Mouse (Mus musculus) lung, postnatal 10 days (tissue): ENCODE data around the gene Nr1d1.
A peak's percentile ranks its signal among the peaks of the same experiment; 100 is the strongest.

Experiments
- DNase-seq: peaks from one replicate; pipeline ENCODE4 v3.0.0; 2021

The Nr1d1 gene

DNA sequence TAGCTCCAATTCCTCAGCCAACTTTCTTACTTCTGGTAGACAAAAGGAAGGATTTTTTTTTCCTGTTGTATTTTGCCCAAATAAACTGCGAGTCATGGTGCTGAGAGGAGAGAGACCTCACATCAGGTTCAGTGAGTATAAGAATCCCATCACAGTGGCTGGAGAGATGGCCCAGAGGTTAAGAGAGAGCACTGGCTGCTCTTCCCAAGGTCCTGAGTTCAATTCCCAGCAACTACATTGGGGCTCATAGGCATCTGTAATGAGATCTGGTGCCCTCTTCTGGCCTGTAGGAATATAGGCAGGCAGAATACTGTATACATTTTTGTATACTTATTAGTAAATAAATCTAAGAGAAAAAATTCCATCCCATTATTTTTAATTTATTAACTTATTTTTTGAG lies 12.6 kb upstream of the Nr1d1 start:
- DNase-seq, result no peak

DNA sequence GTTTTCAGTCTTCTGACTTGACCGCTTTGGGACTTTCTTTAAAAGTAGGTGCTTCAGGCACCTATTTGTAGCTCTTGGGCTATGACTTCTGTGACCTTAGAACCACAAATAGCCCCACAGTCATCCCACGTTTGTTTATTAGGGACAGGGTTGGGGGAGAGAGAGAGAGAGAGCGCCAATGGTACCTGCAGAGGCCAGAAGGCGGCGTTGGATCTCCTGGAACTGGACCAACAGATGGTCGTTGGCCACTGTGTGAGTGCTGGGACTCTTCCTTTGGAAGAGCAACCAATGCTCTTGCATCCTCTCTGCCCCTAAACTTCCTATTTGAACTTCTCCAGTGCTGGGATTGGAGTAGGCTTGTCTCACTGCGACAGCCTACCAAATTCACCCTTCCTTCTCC lies 12.1 kb upstream of the Nr1d1 start:
- no peak for DNase-seq

DNA sequence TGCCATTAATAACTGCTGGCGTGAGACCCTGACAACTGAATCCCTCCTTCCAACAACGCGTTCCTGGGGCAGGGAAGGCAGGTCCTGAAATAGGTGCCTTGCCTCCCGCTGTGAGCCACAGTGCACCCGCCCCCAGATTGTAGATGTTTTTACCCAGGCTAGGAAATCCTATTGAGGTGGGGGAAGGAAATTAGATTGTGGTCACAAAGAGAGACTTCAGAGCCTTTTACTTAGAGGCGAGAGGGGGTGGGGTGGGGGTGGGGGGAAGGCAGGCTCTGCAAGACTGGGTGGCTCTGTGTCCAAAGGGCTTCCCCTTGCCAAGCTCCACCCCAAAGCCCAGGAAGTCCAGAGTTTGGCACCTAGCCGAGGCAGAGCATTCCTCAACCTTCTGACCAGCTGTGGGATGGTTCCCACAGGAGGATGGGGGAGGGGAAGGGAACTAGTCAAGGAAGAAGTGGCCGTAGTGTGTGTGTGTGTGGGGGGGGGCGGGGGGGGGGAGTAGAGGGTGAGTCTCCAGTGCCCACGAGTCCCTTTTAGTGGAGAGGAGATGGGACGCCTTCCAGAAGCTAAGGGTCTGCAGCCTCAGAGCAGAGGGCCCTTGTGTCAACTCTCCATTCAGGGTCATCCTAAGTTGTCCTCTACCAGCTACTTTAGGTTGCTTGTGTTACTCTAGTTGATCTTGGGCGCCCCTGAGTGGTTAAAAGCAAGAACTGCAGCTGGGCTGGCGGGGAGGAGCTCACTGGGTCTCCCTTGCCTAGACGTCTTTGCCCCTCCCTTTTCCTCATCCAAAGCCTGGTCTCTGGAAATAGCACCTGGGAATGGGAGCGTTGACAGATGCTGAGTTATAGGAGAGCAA lies 11.5 kb upstream of the Nr1d1 start:
- peak; percentile 99 for DNase-seq

DNA sequence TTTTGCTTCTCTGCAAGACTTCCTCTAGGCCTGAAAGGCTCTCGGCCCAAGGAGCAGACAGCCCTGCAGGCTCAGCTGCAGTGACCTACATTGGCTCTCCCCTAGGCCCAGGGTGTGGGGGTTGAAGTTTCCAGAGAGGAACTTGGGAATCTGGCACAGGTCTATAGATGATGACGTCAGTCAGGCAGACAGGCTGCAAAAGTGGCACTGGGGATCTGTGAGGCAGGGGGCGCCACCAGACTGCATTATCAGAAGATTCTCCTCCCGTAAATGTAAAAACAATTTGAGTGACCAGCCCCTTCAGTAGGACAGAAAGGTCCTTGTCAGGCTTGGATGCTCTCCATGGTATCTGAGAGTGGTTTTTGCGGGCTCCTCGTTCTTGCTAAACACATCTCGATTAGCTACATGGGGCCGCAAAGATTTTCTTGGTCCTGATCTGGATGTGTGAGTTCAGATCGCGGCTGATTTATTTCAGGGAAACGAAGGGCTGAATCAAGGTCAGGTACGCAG lies 10.7 kb upstream of the Nr1d1 start:
- DNase-seq, result peak; percentile 95

DNA sequence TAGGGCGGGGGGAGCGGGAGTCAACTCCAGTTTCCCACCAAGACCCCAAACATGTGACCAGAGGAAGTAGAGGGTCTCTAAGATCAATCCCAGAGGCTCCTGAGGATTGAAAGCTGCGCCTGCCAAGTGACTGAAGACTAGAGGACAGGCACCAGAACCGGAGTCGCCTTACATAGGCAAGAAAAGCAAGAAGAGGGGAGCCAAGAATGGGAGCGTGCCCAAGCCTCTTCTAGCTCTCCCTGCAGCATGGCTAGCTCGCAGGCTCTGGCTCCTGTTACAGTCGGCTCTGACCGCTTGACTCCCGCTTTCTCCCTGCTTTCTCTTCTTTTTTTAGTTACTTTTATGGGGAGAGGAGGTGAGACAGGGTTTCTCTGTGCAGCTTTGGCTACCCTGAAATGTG lies 10.1 kb upstream of the Nr1d1 start:
- DNase-seq, result peak; percentile 57

DNA sequence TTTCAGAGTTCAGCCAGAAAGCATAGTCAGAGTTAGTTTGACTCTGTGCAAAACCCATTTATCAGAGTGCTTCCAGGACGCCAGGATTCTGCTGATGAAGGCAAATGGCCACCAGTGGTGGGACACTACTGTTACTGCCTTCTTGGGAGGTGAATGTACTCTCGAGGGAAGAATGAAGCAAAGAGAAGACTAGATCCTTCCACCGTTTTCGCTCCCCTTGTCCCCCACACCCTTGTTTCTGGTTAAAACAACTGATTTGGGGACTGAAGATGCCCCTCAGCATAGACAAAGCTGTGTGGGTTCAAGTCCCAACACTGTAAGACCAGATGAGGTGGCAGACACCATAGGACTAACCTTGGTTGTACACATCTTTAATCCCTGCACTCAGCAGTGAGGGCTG lies 9.0 kb upstream of the Nr1d1 start:
- no peak for DNase-seq

DNA sequence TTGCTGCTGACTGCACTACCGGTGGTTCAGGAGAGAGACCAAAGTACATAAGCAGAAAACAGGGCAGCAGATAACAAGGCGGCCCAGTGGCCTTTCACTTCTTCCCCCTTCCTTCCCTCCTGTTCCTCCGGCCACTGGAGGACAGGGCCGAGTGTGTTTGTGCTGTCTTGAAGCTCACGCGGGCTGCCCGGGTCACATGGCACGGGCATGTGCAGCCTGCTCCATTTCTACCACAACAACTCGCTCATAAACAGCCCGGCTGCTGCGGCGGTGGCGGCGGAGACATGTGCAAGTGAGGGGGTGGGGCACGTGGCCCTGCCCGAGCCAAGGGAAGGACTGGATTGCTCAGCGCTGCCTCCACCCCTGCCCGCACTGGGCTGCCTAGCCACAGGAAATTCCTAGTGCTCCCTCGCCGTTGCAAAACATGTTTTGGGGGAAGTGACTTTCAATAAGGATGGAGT lies 8.1 kb upstream of the Nr1d1 start:
- DNase-seq, result peak; percentile 98

DNA sequence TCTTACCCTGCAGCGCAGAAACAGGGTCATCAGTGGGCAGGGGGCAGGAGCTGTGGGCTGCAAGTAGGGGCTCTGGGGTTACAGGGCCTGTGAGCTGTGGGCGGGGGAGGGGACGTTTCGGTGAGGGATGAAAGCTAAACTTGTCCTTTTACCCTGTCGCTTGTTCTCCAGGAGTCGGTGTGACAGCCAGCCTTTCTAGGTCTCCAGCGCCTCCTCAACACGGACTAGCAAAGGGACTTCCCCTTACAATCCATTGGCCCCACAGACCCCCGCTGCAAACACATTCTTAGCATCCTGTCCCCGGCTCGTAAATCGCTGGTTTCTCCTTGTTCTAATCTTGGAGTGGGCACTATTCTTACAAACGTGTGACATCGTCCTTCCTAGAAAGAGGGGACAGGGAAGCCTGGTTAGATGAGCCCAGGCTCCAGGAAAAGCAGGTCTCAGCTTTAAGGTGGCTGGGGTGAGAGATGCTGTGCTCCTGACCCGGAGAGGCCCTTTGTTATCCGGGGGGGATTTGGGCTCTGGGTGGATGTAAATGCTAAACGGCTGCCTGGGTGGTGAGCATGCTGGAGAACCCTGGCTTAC lies 7.6 kb upstream of the Nr1d1 start:
- peak; percentile 76 for DNase-seq

DNA sequence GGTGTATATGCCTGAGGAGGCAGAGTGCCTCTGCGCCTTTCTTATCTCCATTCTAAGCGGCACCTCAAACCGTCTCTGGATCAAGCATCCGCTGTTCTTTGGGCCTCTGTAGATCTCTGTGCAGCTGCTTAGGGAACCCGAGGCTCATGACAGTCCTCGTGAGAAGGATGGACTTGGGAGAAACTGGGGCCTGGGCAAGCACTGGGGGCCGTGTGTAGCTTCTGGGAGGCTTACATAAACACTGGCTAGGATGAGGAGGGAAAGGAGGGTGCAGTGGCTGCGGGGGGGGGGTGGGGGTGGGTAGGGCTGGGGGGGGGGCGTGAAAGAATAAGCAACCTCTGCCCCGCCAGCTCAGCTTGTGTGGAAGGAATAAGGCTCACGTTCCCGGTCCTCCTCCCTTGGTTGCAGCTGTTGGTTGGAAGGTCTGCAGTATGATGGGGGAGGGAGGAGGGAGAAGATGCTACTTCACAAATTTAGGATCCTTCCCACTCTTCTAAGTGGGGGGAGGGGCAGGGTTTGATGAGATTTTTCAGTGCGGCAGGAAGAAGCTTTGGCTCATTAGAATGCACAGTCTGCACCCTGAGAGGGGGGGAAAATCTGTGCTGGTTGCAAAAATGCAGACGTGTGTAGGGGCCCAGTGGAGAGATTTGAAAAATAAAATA lies 6.8 kb upstream of the Nr1d1 start:
- DNase-seq, result peak; percentile 88

DNA sequence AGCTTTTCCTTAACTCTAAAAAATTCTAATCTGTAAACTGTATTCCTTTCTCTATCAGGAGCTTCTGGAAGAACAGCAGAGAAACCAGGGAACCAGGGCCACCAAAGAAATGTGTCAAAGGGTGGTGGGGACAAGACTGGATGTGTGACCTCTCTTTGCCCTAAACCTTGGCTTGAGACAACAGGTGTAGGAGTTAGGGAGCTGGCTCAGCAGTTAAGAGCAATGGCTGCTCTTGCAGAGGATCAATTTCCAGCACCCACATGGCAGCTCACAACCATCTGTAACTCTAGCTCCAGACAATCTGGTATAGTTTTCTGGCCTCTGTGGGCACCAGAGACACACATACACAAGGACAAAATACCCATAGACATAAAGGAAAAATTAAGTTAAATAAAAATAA lies 2.8 kb upstream of the Nr1d1 start:
- no peak for DNase-seq

DNA sequence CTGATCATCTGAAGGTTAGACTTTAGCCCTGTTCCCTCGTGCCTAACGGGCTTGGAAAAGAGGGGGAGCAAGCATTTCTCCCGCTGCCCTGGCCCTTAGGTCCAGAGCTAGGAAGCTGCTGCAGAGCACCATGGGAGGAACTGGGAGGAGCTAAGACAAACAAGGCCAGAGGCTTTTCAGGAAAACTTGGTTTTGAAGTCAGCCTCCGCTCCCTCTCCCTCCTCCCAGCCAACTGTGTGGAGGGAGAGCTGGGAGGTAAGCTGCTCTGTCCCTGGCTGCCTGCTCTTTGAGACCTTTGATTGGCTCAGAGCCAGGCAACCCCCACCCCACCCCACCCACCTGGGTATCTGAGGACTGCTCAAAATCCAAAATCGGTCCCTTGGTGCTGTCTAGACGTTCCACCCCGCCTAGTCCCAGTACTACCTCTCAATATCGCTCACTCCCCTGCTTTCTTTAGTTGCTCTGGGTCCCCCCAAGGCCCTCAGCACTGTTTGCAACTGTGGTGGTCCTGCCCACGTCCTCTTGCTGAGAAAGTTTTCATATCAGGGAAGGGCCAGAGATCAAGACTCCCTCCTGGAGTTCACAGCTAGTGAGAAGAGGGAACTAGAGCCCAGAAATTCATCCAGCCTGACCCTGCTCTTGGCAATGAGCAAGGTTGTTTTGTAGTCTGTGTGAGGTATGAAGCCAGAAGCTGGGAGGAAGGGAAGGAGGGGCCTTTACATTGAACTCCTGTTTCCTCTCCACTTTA lies 1.9 kb upstream of the Nr1d1 start:
- peak; percentile 84 for DNase-seq

DNA sequence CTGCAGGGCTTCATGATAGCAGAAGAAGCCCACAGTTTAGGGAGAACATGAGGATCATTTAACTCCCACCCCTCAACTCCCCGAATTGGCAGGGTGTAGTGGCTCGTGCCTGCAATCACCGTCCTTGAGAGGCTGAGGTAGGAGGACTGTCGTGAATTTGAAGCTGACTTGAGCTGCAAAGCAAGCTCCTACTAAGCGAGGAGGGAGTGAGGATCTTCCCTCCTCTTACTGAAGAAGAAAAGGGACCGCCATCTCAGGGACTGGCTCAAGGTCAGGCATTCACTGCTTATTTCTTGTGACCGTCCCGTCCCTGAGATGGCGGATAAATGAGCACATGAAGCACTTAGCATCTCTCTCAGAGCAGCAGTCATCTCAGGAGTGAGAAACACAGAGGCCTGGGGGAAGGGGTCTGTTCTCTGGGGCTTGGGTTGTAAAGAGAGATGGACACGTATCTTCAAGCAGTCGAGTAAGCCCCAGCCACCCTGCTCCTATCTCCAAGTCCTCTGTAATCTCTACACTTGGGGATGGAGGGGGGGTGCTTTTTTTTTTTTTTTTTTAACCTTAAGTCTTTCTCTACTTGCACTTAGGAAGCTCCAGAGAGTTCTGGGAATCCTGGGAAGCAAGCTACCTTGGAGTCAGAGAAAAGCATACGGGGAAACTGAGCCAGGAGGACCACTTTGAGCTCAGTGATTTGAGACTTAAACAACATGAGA lies 1.1 kb upstream of the Nr1d1 start:
- no peak for DNase-seq

DNA sequence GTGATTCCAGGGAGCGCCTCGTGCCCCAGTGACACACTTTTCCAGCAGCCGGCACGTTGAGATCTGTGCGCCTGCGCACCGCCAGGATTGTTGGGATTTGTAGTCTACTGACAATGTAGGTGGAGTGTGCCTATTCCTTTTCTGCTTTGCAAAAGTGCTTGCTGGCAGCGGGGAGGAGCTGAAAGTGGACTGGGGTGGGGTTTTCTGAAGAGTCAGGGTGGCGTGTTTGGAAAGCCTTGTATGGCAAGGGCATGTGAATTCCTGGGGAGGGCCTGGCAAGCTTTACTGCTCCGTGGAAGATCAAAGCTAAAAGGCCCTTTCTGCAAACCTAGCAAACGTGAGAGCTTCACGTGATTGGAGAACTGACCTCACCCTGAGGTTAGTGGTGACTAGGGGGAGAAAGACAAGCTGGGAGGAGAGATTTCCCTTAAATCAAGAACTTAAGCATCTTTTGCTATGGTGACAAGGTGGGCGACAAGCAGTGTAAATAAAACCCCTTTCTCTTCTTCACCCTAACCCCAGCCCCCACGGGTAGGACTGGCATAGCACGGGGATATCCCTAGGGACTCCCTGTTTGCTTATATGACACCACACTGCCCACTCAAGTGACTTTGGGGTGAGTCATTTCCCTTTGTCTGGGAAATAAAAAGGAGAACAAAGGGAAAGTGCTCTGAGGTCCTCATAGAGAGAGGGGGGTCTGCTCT lies 367 bp upstream of the Nr1d1 start:
- peak; percentile 99 for DNase-seq

DNA sequence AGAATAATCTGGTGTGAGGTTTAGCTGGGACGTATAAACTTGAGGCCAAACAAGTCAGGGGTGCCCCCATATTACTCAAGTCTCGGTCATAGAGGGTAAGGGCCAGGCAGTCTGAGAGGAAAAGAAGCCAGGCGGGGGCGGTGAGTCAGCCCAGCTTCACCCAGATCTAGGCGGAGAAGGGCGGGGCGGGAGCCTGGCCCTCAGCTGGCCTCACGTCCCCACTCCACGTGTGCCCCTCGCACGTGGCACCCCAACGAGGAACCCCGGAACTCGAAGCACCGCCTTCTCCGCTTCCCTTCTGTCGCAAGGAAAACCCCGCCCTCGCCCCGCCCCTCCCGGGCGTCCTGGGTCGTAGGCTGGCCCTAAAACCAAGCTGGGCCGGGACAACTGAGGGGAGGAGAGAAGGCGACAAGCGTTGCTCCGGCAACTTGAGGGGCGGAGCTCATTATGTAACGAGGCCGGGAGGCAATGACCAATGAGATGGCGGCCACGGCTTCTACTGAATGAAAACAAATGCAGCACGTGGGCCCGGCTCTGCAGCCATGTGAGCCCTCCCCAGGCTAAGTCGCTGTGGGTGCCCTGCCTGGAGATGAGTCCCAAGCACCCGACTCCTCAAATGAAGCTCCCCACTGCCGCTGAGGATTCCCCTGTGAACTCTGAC lies 1.4 kb downstream of the Nr1d1 start:
- DNase-seq, result peak; percentile 100

DNA sequence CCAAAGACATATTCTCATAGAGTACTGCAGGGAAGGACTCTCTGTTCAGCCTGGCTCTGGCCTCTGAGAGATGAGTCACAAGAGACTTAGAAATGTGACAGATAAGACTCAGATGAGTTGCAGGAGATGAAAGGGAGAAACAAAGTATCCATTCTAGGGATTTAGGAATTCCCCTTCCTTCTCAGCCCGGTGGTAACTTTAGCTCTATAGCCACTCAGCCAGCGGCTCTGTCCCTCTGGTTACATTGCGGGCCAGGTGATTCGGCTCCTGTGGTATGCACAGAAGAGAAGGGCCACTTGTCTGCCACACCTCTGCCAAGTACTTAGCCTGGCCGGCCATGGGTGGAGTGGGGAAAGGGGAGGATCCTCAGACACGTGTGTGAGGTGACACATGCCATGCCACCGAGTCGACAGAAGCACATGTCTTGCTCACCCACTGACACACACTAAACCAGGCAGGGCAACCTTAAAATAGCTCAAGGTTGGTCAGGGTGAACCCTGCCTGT lies 2.4 kb downstream of the Nr1d1 start:
- peak; percentile 84 for DNase-seq

DNA sequence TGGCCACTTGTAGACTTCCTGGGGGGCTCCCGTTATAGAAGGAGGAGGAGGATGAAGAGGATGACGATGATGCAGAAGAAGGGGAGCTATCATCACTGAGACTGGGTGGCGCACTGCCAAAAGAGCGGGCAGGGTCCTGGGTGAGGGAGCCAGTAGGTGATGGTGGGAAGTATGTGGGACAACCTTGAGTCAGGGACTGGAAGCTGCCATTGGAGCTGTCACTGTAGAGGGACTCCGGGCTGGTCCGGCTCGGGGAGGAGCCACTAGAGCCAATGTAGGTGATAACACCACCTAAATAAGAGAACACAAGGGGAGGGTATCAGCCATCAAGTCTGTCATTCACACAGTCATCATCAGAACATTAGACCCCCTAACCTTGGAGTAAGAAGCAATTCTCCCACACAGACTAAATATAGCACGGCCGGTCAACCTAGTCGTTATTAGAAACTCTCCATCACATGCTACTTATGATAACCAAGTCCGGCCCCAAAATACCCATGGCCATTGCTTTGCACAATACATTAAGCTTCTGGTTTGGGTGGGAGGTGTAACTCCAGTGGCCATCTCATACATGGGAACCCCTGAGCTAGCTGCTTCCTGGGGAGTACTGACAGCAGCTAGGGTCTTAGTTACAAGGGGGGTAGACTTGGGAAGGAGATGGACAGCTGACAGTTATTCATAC lies 3.1 kb downstream of the Nr1d1 start:
- DNase-seq, result peak; percentile 37

DNA sequence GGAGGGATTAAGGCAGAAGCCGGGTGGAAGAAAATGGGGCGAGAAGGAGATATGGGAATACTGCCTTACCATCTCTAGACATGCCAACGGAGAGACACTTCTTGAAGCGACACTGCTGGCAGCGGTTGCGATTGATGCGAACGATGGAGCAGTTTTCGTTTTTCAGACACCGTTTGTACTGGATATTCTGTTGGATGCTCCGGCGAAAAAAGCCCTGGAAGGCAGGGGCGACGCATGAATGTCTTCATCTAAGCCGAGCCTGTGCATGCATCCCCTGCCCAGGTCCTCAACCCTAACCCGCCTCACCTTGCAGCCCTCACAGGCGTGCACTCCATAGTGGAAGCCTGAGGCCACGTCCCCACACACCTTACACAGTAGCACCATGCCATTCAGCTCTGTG lies 4.0 kb downstream of the Nr1d1 start:
- no peak for DNase-seq

DNA sequence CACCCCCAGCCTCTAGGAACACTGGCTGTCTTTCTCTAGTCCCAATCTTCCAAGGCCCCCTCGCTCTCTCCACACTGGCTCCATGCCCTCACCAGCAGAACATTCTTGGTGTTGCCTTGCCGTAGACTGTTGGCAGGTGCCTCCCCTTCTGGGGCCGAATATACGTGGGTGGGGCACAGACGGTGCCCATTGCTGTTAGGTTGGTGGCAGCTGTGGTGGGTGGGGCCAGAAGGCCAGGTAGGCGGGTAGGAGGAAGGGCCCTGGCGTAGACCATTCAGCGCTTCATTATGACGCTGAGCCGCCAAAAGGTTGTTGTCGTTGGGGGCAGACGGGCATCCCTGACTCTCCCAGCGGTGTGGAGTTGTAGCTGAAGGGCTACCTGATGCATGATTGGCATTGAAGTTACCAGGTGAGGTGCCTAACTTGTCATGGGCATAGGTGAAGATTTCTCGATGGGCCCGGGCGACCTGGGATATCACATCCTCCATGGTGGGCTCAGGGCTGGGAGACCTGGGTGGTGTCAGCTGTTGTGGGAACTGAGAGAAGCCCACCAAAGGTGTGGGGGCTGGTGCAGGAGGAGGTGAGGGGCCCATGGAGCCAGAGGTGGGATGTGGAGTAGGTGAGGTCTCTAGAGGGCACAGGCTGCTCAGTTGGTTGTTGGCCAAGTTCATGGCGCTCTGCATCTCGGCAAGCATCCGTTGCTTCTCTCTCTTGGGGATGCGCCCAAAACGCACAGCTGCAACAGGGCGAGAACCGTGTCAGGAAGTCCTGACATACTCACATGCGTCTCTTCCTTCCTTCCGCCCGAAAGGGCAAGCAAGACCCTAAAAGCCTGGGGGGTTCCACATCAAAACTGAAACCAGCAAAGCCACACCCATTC lies 4.8 kb downstream of the Nr1d1 start:
- peak; percentile 46 for DNase-seq
